Mouse (Mus musculus) olfactory bulb, adult 2 months (tissue): ENCODE results near the gene Mecom.

ENCODE experiments used
- CTCF ChIP-seq: fragments of 200-500 bp; IDR thresholded peaks from 2 replicates; pipeline ENCODE4 v1.5.1; 2012; ENCODE audit warnings: low read depth, mild to moderate bottlenecking, low read length, moderate library complexity; ENCODE audit not compliant: insufficient read depth
- POLR2A ChIP-seq: fragments of 200-500 bp; IDR thresholded peaks from 2 replicates; pipeline ENCODE4 v1.6.1; 2012; ENCODE audit warnings: mild to moderate bottlenecking, low read depth, low read length, moderate library complexity; ENCODE audit not compliant: insufficient read depth

- TF ChIP-seq CTCF (no peak), POLR2A (no peak)
Observed at GRCm38 (mm10) chr3:30448624-30449023, 99.2 kb downstream of the Mecom start.
